Mouse (Mus musculus): ENCODE results near the gene Nxn.

Nxn gene

GRCm38 (mm10) chr11:76336224-76336623 lies 62.7 kb downstream of the Nxn start:
- no peak for DNase-seq (ENCODE audit: low read depth in 1 of 2, low spot score in 2 of 2)

- no peak for DNase-seq (ENCODE audit: low read depth in 1 of 2, low spot score in 2 of 2)
Observed at GRCm38 (mm10) chr11:76334966-76335365, 64.0 kb downstream of the Nxn start.

GRCm38 (mm10) chr11:76332240-76332639 lies 66.7 kb downstream of the Nxn start:
- DNase-seq (ENCODE audit: low read depth in 1 of 2, low spot score in 2 of 2): no peak

GRCm38 (mm10) chr11:76328522-76329290 lies 70.2 kb downstream of the Nxn start:
- no peak for DNase-seq (ENCODE audit: low read depth in 1 of 2, low spot score in 2 of 2)

- DNase-seq (ENCODE audit: low read depth in 1 of 2, low spot score in 2 of 2): no peak
Observed at GRCm38 (mm10) chr11:76328084-76328483, 70.9 kb downstream of the Nxn start.

- no peak for DNase-seq (ENCODE audit: low read depth in 1 of 2, low spot score in 2 of 2)
Observed at GRCm38 (mm10) chr11:76326672-76327071, 72.3 kb downstream of the Nxn start.

GRCm38 (mm10) chr11:76326051-76326450 lies 72.9 kb downstream of the Nxn start:
- DNase-seq (ENCODE audit: low read depth in 1 of 2, low spot score in 2 of 2): no peak

- DNase-seq (ENCODE audit: low read depth in 1 of 2, low spot score in 2 of 2): no peak
Observed at GRCm38 (mm10) chr11:76324801-76325200, 74.1 kb downstream of the Nxn start.

- no peak for DNase-seq (ENCODE audit: low read depth in 1 of 2, low spot score in 2 of 2)
Observed at GRCm38 (mm10) chr11:76324207-76324606, 74.7 kb downstream of the Nxn start.

GRCm38 (mm10) chr11:76322939-76323338 lies 76.0 kb downstream of the Nxn start:
- no peak for DNase-seq (ENCODE audit: low read depth in 1 of 2, low spot score in 2 of 2)

- DNase-seq (ENCODE audit: low read depth in 1 of 2, low spot score in 2 of 2): no peak
Observed at GRCm38 (mm10) chr11:76322081-76322480, 76.9 kb downstream of the Nxn start.

GRCm38 (mm10) chr11:76320475-76320874 lies 78.5 kb downstream of the Nxn start:
- DNase-seq (ENCODE audit: low read depth in 1 of 2, low spot score in 2 of 2): no peak

GRCm38 (mm10) chr11:76319714-76320435 lies 79.1 kb downstream of the Nxn start:
- no peak for DNase-seq (ENCODE audit: low read depth in 1 of 2, low spot score in 2 of 2)

- DNase-seq (ENCODE audit: low read depth in 1 of 2, low spot score in 2 of 2): no peak
Observed at GRCm38 (mm10) chr11:76317904-76318303, 81.0 kb downstream of the Nxn start.

- no peak for DNase-seq (ENCODE audit: low read depth in 1 of 2, low spot score in 2 of 2)
Observed at GRCm38 (mm10) chr11:76315785-76316444, 83.0 kb downstream of the Nxn start.

- no peak for DNase-seq (ENCODE audit: low read depth in 1 of 2, low spot score in 2 of 2)
Observed at GRCm38 (mm10) chr11:76314741-76315140, 84.2 kb downstream of the Nxn start.

- DNase-seq (ENCODE audit: low read depth in 1 of 2, low spot score in 2 of 2): no peak
Observed at GRCm38 (mm10) chr11:76314140-76314539, 84.8 kb downstream of the Nxn start.

GRCm38 (mm10) chr11:76312805-76313204 lies 86.1 kb downstream of the Nxn start:
- DNase-seq (ENCODE audit: low read depth in 1 of 2, low spot score in 2 of 2): no peak

- no peak for DNase-seq (ENCODE audit: low read depth in 1 of 2, low spot score in 2 of 2)
Observed at GRCm38 (mm10) chr11:76311224-76312000, 87.5 kb downstream of the Nxn start.

- no peak for DNase-seq (ENCODE audit: low read depth in 1 of 2, low spot score in 2 of 2)
Observed at GRCm38 (mm10) chr11:76309868-76310267, 89.1 kb downstream of the Nxn start.

GRCm38 (mm10) chr11:76309072-76309471 lies 89.9 kb downstream of the Nxn start:
- DNase-seq (ENCODE audit: low read depth in 1 of 2, low spot score in 2 of 2): no peak
